12 mouse cellular contexts compared by ENCODE assay signal in the genomic region with DNA sequence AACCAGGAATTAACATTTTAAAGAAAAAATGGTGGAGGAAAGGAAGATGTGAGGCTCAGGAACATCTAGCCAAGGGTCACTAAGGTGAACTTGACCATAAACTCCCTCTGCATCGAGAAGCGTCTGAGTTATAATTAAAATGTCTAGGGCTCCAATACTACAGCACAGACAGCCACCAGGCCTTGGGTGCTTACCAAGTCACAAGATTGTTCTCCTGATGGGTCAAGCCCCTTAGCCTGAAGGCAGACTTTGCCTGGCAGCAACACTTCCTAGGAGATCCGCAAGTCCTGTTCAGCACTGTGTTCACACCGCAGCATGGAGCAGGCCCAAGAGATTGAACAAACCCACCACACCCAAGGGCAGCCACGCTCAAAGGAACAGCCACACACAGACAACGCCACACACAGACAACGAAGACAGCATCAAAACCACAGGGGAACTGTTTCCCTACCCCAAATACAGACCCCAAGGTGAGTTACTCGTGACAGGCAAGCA.
"Had no signal": no experiment of that assay in that cellular context is flagged by ENCODE, and none has a peak within 500 bp of the region (broad histone marks: within the 10 kb centered on the region; RNA-seq: fewer than 3 reads in every experiment).

No protein-coding gene starts in this region.

- H3K4me3 ChIP-seq: kidney, embryonic 15.5 days; limb, embryonic 12.5 days; liver, embryonic 13.5 days; midbrain, embryonic 13.5 days; stomach, embryonic 15.5 days had no signal

- H3K9me3 ChIP-seq: liver, embryonic 13.5 days; stomach, embryonic 15.5 days had no signal

- DNase-seq: layer of hippocampus, adult 9-11 months; layer of hippocampus, postnatal 36 days; liver; liver, embryonic 13.5 days; lung, adult 18-20 months; right cerebral cortex, postnatal 14 days; thymus, adult 2 months; thymus, postnatal 25 days had no signal

- H3K4me1 ChIP-seq: kidney, embryonic 15.5 days; limb, embryonic 12.5 days; liver, embryonic 13.5 days; midbrain, embryonic 13.5 days; stomach, embryonic 15.5 days had no signal

- H3K9ac ChIP-seq: kidney, embryonic 15.5 days; limb, embryonic 12.5 days; liver, embryonic 13.5 days; midbrain, embryonic 13.5 days; stomach, embryonic 15.5 days had no signal

- ATAC-seq: midbrain, embryonic 13.5 days had no signal

- H3K4me2 ChIP-seq: kidney, embryonic 15.5 days; limb, embryonic 12.5 days; liver, embryonic 13.5 days; midbrain, embryonic 13.5 days; stomach, embryonic 15.5 days had no signal

- H3K27me3 ChIP-seq: kidney, embryonic 15.5 days; limb, embryonic 12.5 days; liver, embryonic 13.5 days; midbrain, embryonic 13.5 days; stomach, embryonic 15.5 days had no signal

- H3K36me3 ChIP-seq: stomach, embryonic 15.5 days had no signal

- H3K27ac ChIP-seq: limb, embryonic 12.5 days; liver, embryonic 13.5 days; midbrain, embryonic 13.5 days; stomach, embryonic 15.5 days had no signal
